Mouse (Mus musculus): ENCODE data around the gene Cnga3. TPM values are rescaled to one million over a fixed set of nuclear protein-coding genes. Genes with fewer than 3 reads are reported as not detected.

Gene Cnga3
- polyA plus RNA-seq, 1 experiment from 2014 or later: not detected

DNA sequence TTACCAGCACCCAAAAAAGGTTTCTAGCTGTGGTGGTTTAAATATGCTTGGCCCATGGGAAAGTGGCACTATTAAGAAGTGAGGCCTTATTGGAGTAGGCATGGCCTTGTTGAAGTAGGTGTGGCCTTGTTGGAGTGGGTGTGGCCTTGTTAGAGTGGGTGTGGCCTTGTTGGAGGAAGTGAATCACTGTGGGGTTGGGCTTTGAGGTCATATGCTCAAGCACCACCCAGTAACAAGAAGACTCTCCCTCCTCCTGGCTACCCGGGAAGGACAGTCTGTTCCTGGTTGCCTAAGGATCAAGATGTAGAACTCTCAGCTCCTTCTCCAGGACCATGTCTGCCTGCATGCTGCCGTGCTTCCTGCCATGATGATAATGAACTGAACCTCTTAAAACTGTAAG is 32.2 kb downstream of the Cnga3 start:
- Histone ChIP-seq H3K9ac (replicated peaks; ENCODE audit: low read depth, low read length) (no peak overlapping the region), H3K4me3 (ENCODE audit: low read depth, low read length) (no peak overlapping the region), H3K4me2 (ENCODE audit: low read depth, low read length) (no peak overlapping the region), H3K27me3 (ENCODE audit: control insufficient read depth, insufficient read depth, low read length) (no peaks in the 10 kb centered on the region), H3K9me3 (ENCODE audit: control insufficient read depth, low read length) (no peaks in the 10 kb centered on the region), H3K27ac (ENCODE audit: low read depth, low read length) (no peak overlapping the region), H3K4me1 (ENCODE audit: control insufficient read depth, insufficient read depth, low read length) (no peaks in the 10 kb centered on the region), H3K36me3 (ENCODE audit: control insufficient read depth, insufficient read depth, low read length) (no peaks in the 10 kb centered on the region)
- no peak for ATAC-seq (ENCODE audit: low read depth)
- 87% methylated on average over 2 of the region's 2 CpGs for WGBS

DNA sequence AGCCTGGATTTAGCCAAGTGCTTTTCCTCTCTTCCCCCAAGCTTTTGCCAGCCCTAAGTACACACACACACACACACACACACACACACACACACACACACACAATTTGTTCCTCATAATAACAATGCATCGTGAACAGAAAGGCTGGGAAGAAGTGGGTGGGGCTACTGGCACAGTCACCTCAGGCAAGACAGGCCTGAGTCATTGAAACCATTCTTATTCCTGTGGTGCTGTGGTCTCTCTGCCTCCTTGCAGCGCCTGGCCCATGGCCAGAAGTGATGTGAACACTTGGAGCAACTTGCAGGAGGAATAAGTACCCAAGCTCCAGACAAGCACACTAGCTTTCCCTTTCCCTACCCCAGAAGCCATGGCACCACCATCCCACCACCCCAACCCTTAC is 34.2 kb downstream of the Cnga3 start:
- H3K9ac ChIP-seq (replicated peaks; ENCODE audit: low read depth, low read length): no peak overlapping the region
- ATAC-seq (ENCODE audit: low read depth): no peak
- WGBS: 48% methylated on average over 2 of the region's 2 CpGs

DNA sequence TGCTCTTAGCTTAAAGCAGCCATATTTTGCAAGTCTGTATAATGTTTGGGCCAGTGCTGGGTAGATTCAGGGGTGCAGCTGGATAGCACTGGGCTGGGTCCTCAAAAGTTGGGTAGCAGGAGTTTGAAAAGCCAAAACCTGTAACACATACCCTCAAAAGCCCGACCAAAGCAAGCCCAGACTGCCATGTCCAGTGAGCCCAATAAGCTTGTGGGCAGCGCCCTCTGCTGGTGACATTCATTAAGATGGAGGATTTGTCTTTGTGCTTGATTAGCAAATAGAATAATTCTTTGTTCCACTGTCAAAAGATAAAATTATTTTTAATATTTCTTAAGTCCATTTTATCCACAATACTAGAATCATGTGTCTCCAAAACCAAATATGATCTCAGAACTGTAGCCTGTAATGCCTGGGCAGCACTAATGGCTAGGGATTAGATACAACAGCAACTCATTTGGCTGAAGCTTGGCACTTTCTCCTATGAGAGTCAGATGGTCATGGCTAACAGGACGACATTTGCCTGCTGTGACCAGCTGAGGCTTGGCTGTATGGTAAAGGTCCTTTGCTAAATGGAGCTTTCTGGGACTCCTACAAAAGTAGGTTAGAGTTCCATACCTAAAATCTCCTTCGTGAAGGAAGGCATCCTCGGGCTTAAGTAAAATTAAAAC is 36.5 kb downstream of the Cnga3 start:
- Histone ChIP-seq H3K9me3 (ENCODE audit: control insufficient read depth, low read length) (no peaks in the 10 kb centered on the region), H3K4me1 (ENCODE audit: control insufficient read depth, insufficient read depth, low read length) (no peaks in the 10 kb centered on the region), H3K4me2 (ENCODE audit: low read depth, low read length) (no peak overlapping the region), H3K36me3 (ENCODE audit: control insufficient read depth, insufficient read depth, low read length) (no peaks in the 10 kb centered on the region), H3K4me3 (ENCODE audit: low read depth, low read length) (no peak overlapping the region), H3K27ac (ENCODE audit: low read depth, low read length) (no peak overlapping the region), H3K9ac (replicated peaks; ENCODE audit: low read depth, low read length) (no peak overlapping the region), H3K27me3 (ENCODE audit: control insufficient read depth, insufficient read depth, low read length) (no peaks in the 10 kb centered on the region)
- 39% methylated on average over 5 of the region's 5 CpGs for WGBS
- ATAC-seq (ENCODE audit: low read depth): peak; percentile 69; the same call in 1 of the 2 replicates

More for the DNA sequence above, 34.2 kb downstream of the Cnga3 start:
- Histone ChIP-seq H3K4me1 (ENCODE audit: control insufficient read depth, insufficient read depth, low read length) (no peaks in the 10 kb centered on the region), H3K4me3 (ENCODE audit: low read depth, low read length) (no peak overlapping the region), H3K27ac (ENCODE audit: low read depth, low read length) (no peak overlapping the region), H3K27me3 (ENCODE audit: control insufficient read depth, insufficient read depth, low read length) (no peaks in the 10 kb centered on the region), H3K4me2 (ENCODE audit: low read depth, low read length) (no peak overlapping the region), H3K36me3 (ENCODE audit: control insufficient read depth, insufficient read depth, low read length) (no peaks in the 10 kb centered on the region), H3K9me3 (ENCODE audit: control insufficient read depth, low read length) (no peaks in the 10 kb centered on the region)

DNA sequence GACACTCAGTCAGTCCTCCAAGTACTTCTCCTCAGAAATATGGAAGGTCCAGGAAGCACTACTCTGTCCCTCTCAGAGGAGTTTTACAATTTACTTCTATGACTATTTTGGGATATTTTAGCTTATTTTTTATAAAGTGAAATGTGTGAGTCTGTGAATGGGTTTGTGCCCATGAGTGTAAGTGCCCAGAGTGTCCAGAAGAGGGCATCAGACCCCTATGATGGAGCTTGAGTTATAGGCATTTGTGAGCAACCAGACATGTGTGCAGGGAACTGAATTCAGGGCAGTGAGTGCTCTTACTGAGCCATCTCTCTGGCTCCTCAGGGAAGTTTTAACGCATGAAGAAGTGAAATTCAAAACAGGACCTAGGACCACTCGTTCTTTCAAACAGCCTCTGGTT is 44.2 kb downstream of the Cnga3 start:
- no peak overlapping the region for H3K27ac ChIP-seq (ENCODE audit: low read depth, low read length)
- H3K9me3 ChIP-seq (ENCODE audit: control insufficient read depth, low read length): no peaks in the 10 kb centered on the region
- no peak for ATAC-seq (ENCODE audit: low read depth)
- no peak overlapping the region for H3K4me2 ChIP-seq (ENCODE audit: low read depth, low read length)
- no peak overlapping the region for H3K9ac ChIP-seq (replicated peaks; ENCODE audit: low read depth, low read length)
- H3K4me1 ChIP-seq (ENCODE audit: control insufficient read depth, insufficient read depth, low read length): no peaks in the 10 kb centered on the region
- H3K36me3 ChIP-seq (ENCODE audit: control insufficient read depth, insufficient read depth, low read length): no peaks in the 10 kb centered on the region
- H3K4me3 ChIP-seq (ENCODE audit: low read depth, low read length): no peak overlapping the region
- no peaks in the 10 kb centered on the region for H3K27me3 ChIP-seq (ENCODE audit: control insufficient read depth, insufficient read depth, low read length)
- 98% methylated on average over 2 of the region's 2 CpGs for WGBS

DNA sequence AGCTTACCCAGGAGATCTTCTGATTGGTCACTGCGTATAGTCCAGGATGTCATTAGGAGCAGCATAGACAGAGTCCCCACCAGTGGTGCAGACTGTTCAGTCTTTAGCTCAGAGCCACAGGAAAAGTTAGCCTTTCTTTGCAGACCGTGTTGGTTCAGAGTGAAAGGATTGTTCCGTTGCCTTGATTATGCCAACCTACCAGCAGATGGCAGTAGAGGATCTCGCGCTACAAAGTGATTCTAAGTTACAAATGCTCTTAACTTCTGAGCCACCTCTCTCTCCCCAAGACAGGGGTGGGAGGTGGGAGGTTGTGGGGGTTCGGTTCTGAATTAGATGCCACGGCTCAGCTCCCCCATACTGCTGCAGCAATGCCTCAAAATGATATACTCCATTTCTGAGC is 58.2 kb downstream of the Cnga3 start:
- no peak overlapping the region for H3K4me2 ChIP-seq (ENCODE audit: low read depth, low read length)
- no peak overlapping the region for H3K9ac ChIP-seq (replicated peaks; ENCODE audit: low read depth, low read length)
- H3K27me3 ChIP-seq (ENCODE audit: control insufficient read depth, insufficient read depth, low read length): no peaks in the 10 kb centered on the region
- ATAC-seq (ENCODE audit: low read depth): 0 out of 2 replicates have a peak, but pooled peaks have one; percentile 41
- no peaks in the 10 kb centered on the region for H3K9me3 ChIP-seq (ENCODE audit: control insufficient read depth, low read length)
- H3K36me3 ChIP-seq (ENCODE audit: control insufficient read depth, insufficient read depth, low read length): no peaks in the 10 kb centered on the region
- 8% methylated on average over 7 of the region's 7 CpGs for WGBS
- no peak overlapping the region for H3K4me3 ChIP-seq (ENCODE audit: low read depth, low read length)
- H3K4me1 ChIP-seq (ENCODE audit: control insufficient read depth, insufficient read depth, low read length): no peaks in the 10 kb centered on the region
- H3K27ac ChIP-seq (ENCODE audit: low read depth, low read length): no peak overlapping the region

DNA sequence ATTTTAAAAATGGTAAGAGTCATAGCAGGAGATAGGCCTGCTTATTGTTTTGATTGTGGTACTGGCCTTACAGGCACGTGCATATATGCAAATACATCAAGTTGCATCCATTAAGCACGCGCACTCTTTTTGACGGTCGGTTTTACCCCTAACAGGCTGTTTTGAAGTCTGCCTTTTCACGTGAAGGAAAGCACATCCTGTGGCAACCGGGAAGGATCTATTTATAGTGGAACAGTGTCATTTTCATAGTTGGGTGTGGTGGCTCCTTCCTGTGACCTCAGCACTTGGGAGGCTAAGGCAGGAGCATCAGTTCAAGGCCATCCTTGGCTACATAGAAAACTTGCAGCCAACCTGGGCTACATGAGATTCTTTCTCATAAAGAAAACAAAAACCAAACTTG is 72.3 kb downstream of the Cnga3 start:
- WGBS: 79% methylated on average over 7 of the region's 7 CpGs
- Histone ChIP-seq H3K4me3 (ENCODE audit: low read depth, low read length) (no peak overlapping the region), H3K9ac (replicated peaks; ENCODE audit: low read depth, low read length) (no peak overlapping the region), H3K27me3 (ENCODE audit: control insufficient read depth, insufficient read depth, low read length) (no peaks in the 10 kb centered on the region), H3K9me3 (ENCODE audit: control insufficient read depth, low read length) (no peaks in the 10 kb centered on the region), H3K4me1 (ENCODE audit: control insufficient read depth, insufficient read depth, low read length) (no peaks in the 10 kb centered on the region), H3K36me3 (ENCODE audit: control insufficient read depth, insufficient read depth, low read length) (no peaks in the 10 kb centered on the region), H3K27ac (ENCODE audit: low read depth, low read length) (no peak overlapping the region), H3K4me2 (ENCODE audit: low read depth, low read length) (no peak overlapping the region)
- no peak for ATAC-seq (ENCODE audit: low read depth)

DNA sequence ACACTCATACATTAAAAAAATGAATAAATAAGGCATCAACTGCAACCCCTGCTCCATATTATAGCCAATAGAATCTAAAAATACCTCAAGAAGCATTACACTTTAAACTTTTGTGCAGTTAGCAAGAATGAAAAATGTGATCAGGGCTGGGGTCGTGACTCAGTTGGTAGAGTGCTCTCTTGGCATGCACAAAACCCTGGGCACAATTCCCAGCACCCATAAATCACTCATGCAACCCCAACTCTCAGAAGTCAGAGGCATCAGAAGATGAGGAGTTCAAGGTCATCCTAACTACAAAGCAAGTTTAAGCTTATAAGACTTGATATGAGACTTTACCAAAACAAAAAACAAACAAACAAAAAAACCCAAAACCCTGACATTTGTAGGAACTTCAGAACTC is 73.5 kb downstream of the Cnga3 start:
- WGBS: 53% methylated on average over 1 of the region's 1 CpGs
- no peaks in the 10 kb centered on the region for H3K4me1 ChIP-seq (ENCODE audit: control insufficient read depth, insufficient read depth, low read length)
- H3K4me2 ChIP-seq (ENCODE audit: low read depth, low read length): no peak overlapping the region
- ATAC-seq (ENCODE audit: low read depth): no peak
- no peaks in the 10 kb centered on the region for H3K27me3 ChIP-seq (ENCODE audit: control insufficient read depth, insufficient read depth, low read length)
- H3K36me3 ChIP-seq (ENCODE audit: control insufficient read depth, insufficient read depth, low read length): no peaks in the 10 kb centered on the region
- no peak overlapping the region for H3K4me3 ChIP-seq (ENCODE audit: low read depth, low read length)
- H3K27ac ChIP-seq (ENCODE audit: low read depth, low read length): no peak overlapping the region
- no peaks in the 10 kb centered on the region for H3K9me3 ChIP-seq (ENCODE audit: control insufficient read depth, low read length)
- H3K9ac ChIP-seq (replicated peaks; ENCODE audit: low read depth, low read length): no peak overlapping the region

DNA sequence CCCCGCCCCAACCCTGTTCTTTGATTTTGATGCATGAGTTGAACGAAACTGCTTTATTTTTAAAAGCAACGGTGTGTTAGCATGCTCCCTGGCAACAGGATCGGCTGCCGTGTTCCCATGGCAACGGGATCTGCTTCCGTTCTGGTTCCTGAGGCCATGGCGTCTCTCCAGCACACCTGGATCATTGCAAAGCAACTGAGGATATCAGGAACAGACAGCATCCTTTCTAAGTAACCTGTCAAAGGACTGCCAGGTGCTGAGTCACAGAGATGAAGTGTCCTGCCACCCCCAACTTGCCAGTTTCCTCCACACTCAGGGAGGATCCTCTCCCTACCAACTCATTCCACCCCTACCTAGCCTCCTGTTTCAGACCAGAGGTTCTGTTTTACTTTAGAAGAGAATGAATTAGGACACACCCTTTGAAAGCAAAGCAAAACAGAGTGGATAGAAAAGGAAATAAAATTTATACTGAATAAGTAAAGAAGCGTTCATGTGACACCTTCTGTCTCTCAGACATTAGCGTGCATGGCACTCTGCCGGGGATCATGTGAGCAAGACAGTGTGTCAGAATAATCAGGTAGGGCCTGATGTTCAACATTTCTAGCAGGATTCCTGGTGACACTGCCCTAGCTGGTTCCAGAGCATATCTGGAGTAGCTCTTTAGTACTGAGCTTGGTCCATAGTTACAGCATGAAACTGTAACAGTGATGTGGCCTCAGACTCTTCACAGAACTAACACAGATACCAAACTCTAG is 74.1 kb downstream of the Cnga3 start:
- no peaks in the 10 kb centered on the region for H3K36me3 ChIP-seq (ENCODE audit: control insufficient read depth, insufficient read depth, low read length)
- 63% methylated on average over 11 of the region's 11 CpGs for WGBS
- H3K4me3 ChIP-seq (ENCODE audit: low read depth, low read length): no peak overlapping the region
- no peaks in the 10 kb centered on the region for H3K4me1 ChIP-seq (ENCODE audit: control insufficient read depth, insufficient read depth, low read length)
- H3K9ac ChIP-seq (replicated peaks; ENCODE audit: low read depth, low read length): no peak overlapping the region
- no peak overlapping the region for H3K27ac ChIP-seq (ENCODE audit: low read depth, low read length)
- no peaks in the 10 kb centered on the region for H3K9me3 ChIP-seq (ENCODE audit: control insufficient read depth, low read length)
- no peak overlapping the region for H3K4me2 ChIP-seq (ENCODE audit: low read depth, low read length)
- H3K27me3 ChIP-seq (ENCODE audit: control insufficient read depth, insufficient read depth, low read length): no peaks in the 10 kb centered on the region
- no peak for ATAC-seq (ENCODE audit: low read depth)

DNA sequence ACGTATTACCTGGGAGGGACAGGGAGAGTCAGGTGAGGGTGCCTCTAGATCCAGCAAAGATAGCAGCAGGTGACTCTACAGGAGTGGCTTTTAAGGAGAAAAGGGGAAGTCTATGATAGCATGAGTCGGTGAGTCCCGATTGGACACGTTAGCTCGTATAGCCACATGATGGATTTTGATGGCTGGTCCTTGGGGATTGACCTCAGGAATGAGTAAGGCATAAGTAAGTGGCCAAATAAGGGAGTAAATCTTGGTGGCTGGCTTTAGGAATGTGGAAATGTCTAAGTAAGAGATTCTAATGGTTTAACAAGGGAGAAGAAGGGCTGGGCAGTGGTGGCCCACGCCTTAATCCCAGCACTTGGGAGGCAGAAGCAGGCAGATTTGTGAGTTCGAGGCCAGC is 74.7 kb downstream of the Cnga3 start:
- Histone ChIP-seq H3K4me2 (ENCODE audit: low read depth, low read length) (no peak overlapping the region), H3K27ac (ENCODE audit: low read depth, low read length) (no peak overlapping the region)

More for the DNA sequence above, 74.7 kb downstream of the Cnga3 start:
- Histone ChIP-seq H3K9ac (replicated peaks; ENCODE audit: low read depth, low read length) (no peak overlapping the region), H3K27me3 (ENCODE audit: control insufficient read depth, insufficient read depth, low read length) (no peaks in the 10 kb centered on the region), H3K4me3 (ENCODE audit: low read depth, low read length) (no peak overlapping the region), H3K4me1 (ENCODE audit: control insufficient read depth, insufficient read depth, low read length) (no peaks in the 10 kb centered on the region), H3K36me3 (ENCODE audit: control insufficient read depth, insufficient read depth, low read length) (no peaks in the 10 kb centered on the region), H3K9me3 (ENCODE audit: control insufficient read depth, low read length) (no peaks in the 10 kb centered on the region)
- no peak for ATAC-seq (ENCODE audit: low read depth)
- WGBS: 80% methylated on average over 7 of the region's 7 CpGs

Data from neural tube, embryonic 14.5 days (tissue).